Mouse (Mus musculus): Measurements from ENCODE around the gene Srrd. TPM values are rescaled to one million over a fixed set of nuclear protein-coding genes. Genes with fewer than 3 reads are reported as not detected.
A peak's percentile ranks its signal among the peaks of the same experiment; 100 is the strongest.

Gene Srrd
- polyA plus RNA-seq, 1 experiment: 19.0 TPM

- Histone ChIP-seq H3K4me3 (no peak overlapping the region), H3ac (ENCODE audit: control insufficient read depth, insufficient read length) (no peak overlapping the region), H3K36me3 (ENCODE audit: control insufficient read depth, insufficient read depth) (no peaks in the 10 kb centered on the region), H3K79me2 (ENCODE audit: control insufficient read depth, insufficient read depth) (no peaks in the 10 kb centered on the region), H3K4me2 (ENCODE audit: low read depth) (no peak overlapping the region), H3K27me3 (ENCODE audit: control insufficient read depth, insufficient read depth, insufficient read length) (no peaks in the 10 kb centered on the region)
- no peak for TF ChIP-seq TCF3 (IDR thresholded peaks at IDR 0.05; ENCODE audit: insufficient read length, low read depth)
- no peak for TF ChIP-seq CEBPB (IDR thresholded peaks at IDR 0.05; ENCODE audit: insufficient read depth, poor library complexity, severe bottlenecking)
- TF ChIP-seq REST (IDR thresholded peaks at IDR 0.05; ENCODE audit: insufficient read depth, insufficient read length): no peak
- no peak for TF ChIP-seq MYOD1 (IDR thresholded peaks at IDR 0.05; ENCODE audit: control insufficient read depth in 1 of 3, insufficient read length in 2 of 3, low read depth in 2 of 3)
- no peak for TF ChIP-seq TCF12 (IDR thresholded peaks at IDR 0.05; ENCODE audit: insufficient read depth, poor library complexity, severe bottlenecking)
- no peak for TF ChIP-seq E2F4 (IDR thresholded peaks at IDR 0.05; ENCODE audit: insufficient read depth)
- no peak for TF ChIP-seq SRF (IDR thresholded peaks at IDR 0.05; ENCODE audit: control insufficient read depth, insufficient read length, low read depth)
- TF ChIP-seq USF1 (IDR thresholded peaks at IDR 0.05; ENCODE audit: low read depth): no peak
- TF ChIP-seq MAX (IDR thresholded peaks at IDR 0.05; ENCODE audit: low read depth): no peak
- no peak for TF ChIP-seq POLR2AphosphoS2 (IDR thresholded peaks at IDR 0.05; ENCODE audit: insufficient read length, low read depth)
Measured at GRCm38 (mm10) chr5:112355493-112355892, 12.7 kb upstream of the Srrd start.

GRCm38 (mm10) chr5:112349169-112349568, 6.3 kb upstream of the Srrd start:
- no peak overlapping the region for H3K4me2 ChIP-seq (ENCODE audit: low read depth)

DNA sequence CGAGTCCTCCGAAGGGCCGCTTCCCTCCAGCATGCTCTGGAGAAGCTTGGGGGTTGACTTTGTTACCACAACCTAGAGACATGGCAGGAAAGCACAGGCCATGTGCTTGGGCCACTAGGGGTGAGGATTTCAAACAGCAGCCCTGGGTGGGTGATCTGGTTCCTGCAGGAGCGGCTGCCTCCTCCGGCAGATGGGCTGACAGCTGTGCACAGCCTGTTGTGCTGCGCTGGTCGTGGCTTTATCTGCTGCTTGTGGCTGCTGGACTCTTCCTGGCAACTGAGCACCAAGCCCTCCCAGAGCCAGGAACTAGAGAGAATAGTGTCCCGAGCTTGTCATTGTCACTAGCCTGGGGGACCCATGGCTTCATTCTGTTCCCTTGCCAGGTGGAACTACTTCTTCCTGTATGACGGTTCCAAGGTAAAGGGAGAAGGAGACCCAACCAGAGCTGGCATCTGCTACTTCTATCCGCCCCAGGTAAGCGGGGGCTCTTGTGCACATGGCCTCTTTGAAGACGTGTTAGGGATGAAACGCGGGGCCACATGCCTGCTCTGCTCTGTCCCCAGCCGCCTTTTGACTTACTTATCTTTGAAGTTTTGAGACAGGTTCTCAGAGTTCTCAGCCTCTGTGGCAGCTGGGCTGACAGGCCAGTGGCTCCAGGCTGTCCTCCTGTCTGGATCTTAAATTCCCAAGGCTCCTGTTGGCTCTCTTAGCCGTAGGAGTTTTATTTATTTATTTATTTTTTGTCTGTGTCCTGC, 3.5 kb upstream of the Srrd start:
- TF ChIP-seq E2F4 (IDR thresholded peaks at IDR 0.05; ENCODE audit: insufficient read depth) (no peak), POLR2AphosphoS2 (IDR thresholded peaks at IDR 0.05; ENCODE audit: insufficient read length, low read depth) (no peak), MYOD1 (IDR thresholded peaks at IDR 0.05; ENCODE audit: control insufficient read depth in 1 of 3, insufficient read length in 2 of 3, low read depth in 2 of 3) (peak in 2 of 3 experiments; percentile 29 to 35), MYOG (IDR thresholded peaks at IDR 0.05; ENCODE audit: control insufficient read depth in 1 of 3, insufficient read depth in 1 of 3, insufficient read length in 2 of 3, low read depth in 2 of 3) (peak in 1 of 3 experiments; percentile 47)
- no peaks in the 10 kb centered on the region for H3K27me3 ChIP-seq (ENCODE audit: control insufficient read depth, insufficient read depth, insufficient read length)

More at GRCm38 (mm10) chr5:112349169-112349568, 6.3 kb upstream of the Srrd start:
- Histone ChIP-seq H3K79me2 (ENCODE audit: control insufficient read depth, insufficient read depth) (no peaks in the 10 kb centered on the region), H3K27me3 (ENCODE audit: control insufficient read depth, insufficient read depth, insufficient read length) (no peaks in the 10 kb centered on the region), H3K4me3 (no peak overlapping the region), H3K36me3 (ENCODE audit: control insufficient read depth, insufficient read depth) (no peaks in the 10 kb centered on the region), H3ac (ENCODE audit: control insufficient read depth, insufficient read length) (no peak overlapping the region)
- TF ChIP-seq TCF3 (IDR thresholded peaks at IDR 0.05; ENCODE audit: insufficient read length, low read depth) (no peak), MAX (IDR thresholded peaks at IDR 0.05; ENCODE audit: low read depth) (no peak), POLR2A (IDR thresholded peaks at IDR 0.05; ENCODE audit: insufficient read length, low read depth) (no peak), E2F4 (IDR thresholded peaks at IDR 0.05; ENCODE audit: insufficient read depth) (no peak), REST (IDR thresholded peaks at IDR 0.05; ENCODE audit: insufficient read depth, insufficient read length) (no peak)

DNA sequence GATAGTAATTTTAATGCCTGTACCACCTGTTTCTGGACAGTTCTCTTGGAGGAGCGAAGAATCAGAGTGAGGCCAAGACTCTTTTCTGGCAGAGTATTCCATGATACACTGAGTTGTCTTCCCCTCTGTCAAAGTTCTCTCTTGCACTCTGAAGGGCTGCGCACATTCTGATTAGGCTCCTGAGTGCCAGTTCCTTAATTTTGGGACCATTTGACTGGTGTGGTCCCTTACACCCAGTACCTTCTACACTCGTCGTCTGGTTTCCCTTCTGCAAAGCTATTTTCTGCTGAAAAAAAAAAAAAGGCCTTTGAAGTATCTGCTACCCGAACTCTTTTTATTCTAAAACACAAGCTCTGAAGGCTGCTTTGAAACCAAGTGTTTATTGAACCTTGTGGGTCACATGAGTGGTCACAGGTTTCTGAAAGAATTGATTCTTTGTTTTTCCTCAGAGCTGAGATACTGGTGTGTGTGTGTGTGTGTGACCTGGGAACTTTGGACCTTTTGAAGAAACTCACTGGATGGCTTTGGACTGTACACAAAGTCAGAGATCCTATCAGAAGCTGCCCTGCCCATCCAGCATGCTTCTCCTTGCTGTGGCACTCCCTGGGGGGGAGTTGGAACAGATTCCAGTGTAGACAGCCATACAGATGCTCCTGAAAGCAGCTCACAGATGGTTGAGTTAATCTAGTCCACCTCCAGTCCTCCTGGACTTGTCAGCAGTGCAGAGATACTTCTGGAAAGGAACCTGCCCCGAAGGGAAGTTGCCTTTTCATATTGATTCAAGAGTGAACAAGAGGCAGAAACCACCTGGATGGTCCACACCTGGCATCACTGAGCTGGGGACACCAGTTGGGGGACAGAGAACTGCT, 1.5 kb upstream of the Srrd start:
- no peak overlapping the region for H3ac ChIP-seq (ENCODE audit: control insufficient read depth, insufficient read length)
- TF ChIP-seq SRF (IDR thresholded peaks at IDR 0.05; ENCODE audit: control insufficient read depth, insufficient read length, low read depth) (no peak), TCF12 (IDR thresholded peaks at IDR 0.05; ENCODE audit: insufficient read depth, poor library complexity, severe bottlenecking) (no peak), POLR2AphosphoS2 (IDR thresholded peaks at IDR 0.05; ENCODE audit: insufficient read length, low read depth) (no peak), REST (IDR thresholded peaks at IDR 0.05; ENCODE audit: insufficient read depth, insufficient read length) (no peak), E2F4 (IDR thresholded peaks at IDR 0.05; ENCODE audit: insufficient read depth) (no peak), MAX (IDR thresholded peaks at IDR 0.05; ENCODE audit: low read depth) (no peak), MYOG (IDR thresholded peaks at IDR 0.05; ENCODE audit: control insufficient read depth in 1 of 3, insufficient read depth in 1 of 3, insufficient read length in 2 of 3, low read depth in 2 of 3) (no peak), TCF3 (IDR thresholded peaks at IDR 0.05; ENCODE audit: insufficient read length, low read depth) (no peak), POLR2A (IDR thresholded peaks at IDR 0.05; ENCODE audit: insufficient read length, low read depth) (no peak), CEBPB (IDR thresholded peaks at IDR 0.05; ENCODE audit: insufficient read depth, poor library complexity, severe bottlenecking) (no peak), MYOD1 (IDR thresholded peaks at IDR 0.05; ENCODE audit: control insufficient read depth in 1 of 3, insufficient read length in 2 of 3, low read depth in 2 of 3) (no peak), USF1 (IDR thresholded peaks at IDR 0.05; ENCODE audit: low read depth) (no peak)
- H3K36me3 ChIP-seq (ENCODE audit: control insufficient read depth, insufficient read depth): no peaks in the 10 kb centered on the region
- peaks cover 8% of the 10 kb centered on the region for H3K79me2 ChIP-seq (ENCODE audit: control insufficient read depth, insufficient read depth)
- peak overlapping the region; percentile 89 for H3K4me2 ChIP-seq (ENCODE audit: low read depth)
- no peaks in the 10 kb centered on the region for H3K27me3 ChIP-seq (ENCODE audit: control insufficient read depth, insufficient read depth, insufficient read length)
- H3K4me3 ChIP-seq: peak overlapping the region; percentile 82

More for the DNA sequence above, 3.5 kb upstream of the Srrd start:
- Histone ChIP-seq H3K36me3 (ENCODE audit: control insufficient read depth, insufficient read depth) (no peaks in the 10 kb centered on the region), H3K4me3 (no peak overlapping the region), H3K79me2 (ENCODE audit: control insufficient read depth, insufficient read depth) (peaks cover 8% of the 10 kb centered on the region), H3ac (ENCODE audit: control insufficient read depth, insufficient read length) (no peak overlapping the region), H3K4me2 (ENCODE audit: low read depth) (no peak overlapping the region)

Measured in myocyte (in vitro differentiated cells).